Mouse (Mus musculus): ENCODE data around the gene Atg4a. TPM values are rescaled to one million over a fixed set of nuclear protein-coding genes. Genes with fewer than 3 reads are reported as not detected.

The Atg4a gene
- total and polyA plus RNA-seq, 3 experiments, result 0.54 to 40.8 (median 31.8) TPM

GRCm38 (mm10) chrX:141175353-141175752 is 218.6 kb downstream of the Atg4a start:
- Histone ChIP-seq H3K4me1 (ENCODE audit: insufficient read depth, low read depth, low read length) (no peaks in the 10 kb centered on the region), H3K4me3 (ENCODE audit: low read depth, low read length) (no peak overlapping the region), H3K27me3 (ENCODE audit: insufficient read depth, low read length) (no peaks in the 10 kb centered on the region; the same call in 1 of the 2 replicates), H3K36me3 (replicated peaks) (no peaks in the 10 kb centered on the region), H3K9me3 (replicated peaks) (no peaks in the 10 kb centered on the region)
- no peak for TF ChIP-seq GATA1 (IDR thresholded peaks at IDR 0.05; ENCODE audit: borderline replicate concordance, low read length)
- 0 out of 2 replicates have a peak, but pooled peaks have one; percentile 11 for TF ChIP-seq CTCF (IDR thresholded peaks at IDR 0.05; ENCODE audit: low read depth, low read length)
- no peak for ATAC-seq (ENCODE audit: extremely low read depth, insufficient number of reproducible peaks, low FRiP score, poor library complexity, severe bottlenecking)
- peak; percentile 1 for DNase-seq (ENCODE audit: low spot score)

GRCm38 (mm10) chrX:141195036-141195435 is 238.3 kb downstream of the Atg4a start:
- H3K9me3 ChIP-seq (replicated peaks), result no peaks in the 10 kb centered on the region
- no peak for ATAC-seq (ENCODE audit: extremely low read depth, insufficient number of reproducible peaks, low FRiP score, poor library complexity, severe bottlenecking)
- TF ChIP-seq TAL1 (conservative IDR thresholded peaks at IDR 0.05; ENCODE audit: low read depth, low read length) (no peak), CTCF (IDR thresholded peaks at IDR 0.05; ENCODE audit: low read depth, low read length) (no peak), GATA1 (IDR thresholded peaks at IDR 0.05; ENCODE audit: borderline replicate concordance, low read length) (no peak), GATA2 (IDR thresholded peaks at IDR 0.05; ENCODE audit: borderline replicate concordance, low read depth, low read length) (no peak), POLR2AphosphoS5 (IDR thresholded peaks at IDR 0.05; ENCODE audit: insufficient replicate concordance, low read depth, low read length) (no peak)
- no peaks in the 10 kb centered on the region for H3K27me3 ChIP-seq (ENCODE audit: insufficient read depth, low read length)
- no peaks in the 10 kb centered on the region for H3K4me1 ChIP-seq (ENCODE audit: insufficient read depth, low read depth, low read length)
- no peak for DNase-seq (ENCODE audit: low spot score)
- no peak overlapping the region for H3K4me3 ChIP-seq (ENCODE audit: low read depth, low read length)
- no peaks in the 10 kb centered on the region for H3K36me3 ChIP-seq (replicated peaks)

GRCm38 (mm10) chrX:141198993-141199392 is 242.3 kb downstream of the Atg4a start:
- DNase-seq (ENCODE audit: low spot score) (no peak), ATAC-seq (ENCODE audit: extremely low read depth, insufficient number of reproducible peaks, low FRiP score, poor library complexity, severe bottlenecking) (no peak)
- no peaks in the 10 kb centered on the region for H3K4me1 ChIP-seq (ENCODE audit: insufficient read depth, low read depth, low read length)
- no peak for TF ChIP-seq GATA2 (IDR thresholded peaks at IDR 0.05; ENCODE audit: borderline replicate concordance, low read depth, low read length)
- TF ChIP-seq CTCF (IDR thresholded peaks at IDR 0.05; ENCODE audit: low read depth, low read length), result no peak
- no peak for TF ChIP-seq POLR2AphosphoS5 (IDR thresholded peaks at IDR 0.05; ENCODE audit: insufficient replicate concordance, low read depth, low read length)
- TF ChIP-seq GATA1 (IDR thresholded peaks at IDR 0.05; ENCODE audit: borderline replicate concordance, low read length), result no peak
- TF ChIP-seq TAL1 (conservative IDR thresholded peaks at IDR 0.05; ENCODE audit: low read depth, low read length), result no peak
- H3K36me3 ChIP-seq (replicated peaks), result no peaks in the 10 kb centered on the region
- H3K4me3 ChIP-seq (ENCODE audit: low read depth, low read length), result no peak overlapping the region
- H3K27me3 ChIP-seq (ENCODE audit: insufficient read depth, low read length), result peaks cover 4% of the 10 kb centered on the region; the same call in 1 of the 2 replicates
- H3K9me3 ChIP-seq (replicated peaks), result no peaks in the 10 kb centered on the region

- DNase-seq (ENCODE audit: low spot score) (no peak), ATAC-seq (ENCODE audit: extremely low read depth, insufficient number of reproducible peaks, low FRiP score, poor library complexity, severe bottlenecking) (no peak)
- no peaks in the 10 kb centered on the region for H3K4me1 ChIP-seq (ENCODE audit: insufficient read depth, low read depth, low read length)
- no peaks in the 10 kb centered on the region for H3K9me3 ChIP-seq (replicated peaks)
- no peaks in the 10 kb centered on the region for H3K36me3 ChIP-seq (replicated peaks)
- no peak overlapping the region for H3K4me3 ChIP-seq (ENCODE audit: low read depth, low read length)
- H3K27me3 ChIP-seq (ENCODE audit: insufficient read depth, low read length), result no peaks in the 10 kb centered on the region
- TF ChIP-seq GATA1 (IDR thresholded peaks at IDR 0.05; ENCODE audit: borderline replicate concordance, low read length) (no peak), POLR2AphosphoS5 (IDR thresholded peaks at IDR 0.05; ENCODE audit: insufficient replicate concordance, low read depth, low read length) (no peak), GATA2 (IDR thresholded peaks at IDR 0.05; ENCODE audit: borderline replicate concordance, low read depth, low read length) (no peak), CTCF (IDR thresholded peaks at IDR 0.05; ENCODE audit: low read depth, low read length) (no peak), TAL1 (conservative IDR thresholded peaks at IDR 0.05; ENCODE audit: low read depth, low read length) (no peak)
Measured at GRCm38 (mm10) chrX:141212802-141213201, 256.1 kb downstream of the Atg4a start.

Other genes with a start within 250 kb of the Atg4a start
- not detected in 2 replicates for gene Tex13b, start 143.5 kb upstream of the Atg4a start, total RNA-seq (2014; fragmentation: Nextera tagmentation)
- not detected in 2 replicates for gene Tex13b, start 143.5 kb upstream of the Atg4a start, total RNA-seq (2017)
- gene Tex13b, start 143.5 kb upstream of the Atg4a start, polyA plus RNA-seq (2012), result not detected in 2 replicates
- not detected in 2 replicates for gene Vsig1, start 49.3 kb upstream of the Atg4a start, total RNA-seq (2014; fragmentation: Nextera tagmentation)
- gene Vsig1, start 49.3 kb upstream of the Atg4a start, total RNA-seq (2017), result not detected in 2 replicates
- gene Vsig1, start 49.3 kb upstream of the Atg4a start, polyA plus RNA-seq (2012), result not detected in 2 replicates
- 13.7 and 32.2 TPM in 2 replicates for gene Psmd10, start 179 bp upstream of the Atg4a start, total RNA-seq (2014; fragmentation: Nextera tagmentation)
- gene Psmd10, start 179 bp upstream of the Atg4a start, total RNA-seq (2017), result 76.1 and 76.4 TPM in 2 replicates
- gene Psmd10, start 179 bp upstream of the Atg4a start, polyA plus RNA-seq (2012), result 1.2 and 2.1 TPM in 2 replicates